Mouse (Mus musculus): ENCODE data around the gene Ccdc22. TPM values are rescaled to one million over a fixed set of nuclear protein-coding genes. Genes with fewer than 3 reads are reported as not detected.

Gene Ccdc22
- polyA plus RNA-seq, 1 experiment: 37.0 TPM

DNA sequence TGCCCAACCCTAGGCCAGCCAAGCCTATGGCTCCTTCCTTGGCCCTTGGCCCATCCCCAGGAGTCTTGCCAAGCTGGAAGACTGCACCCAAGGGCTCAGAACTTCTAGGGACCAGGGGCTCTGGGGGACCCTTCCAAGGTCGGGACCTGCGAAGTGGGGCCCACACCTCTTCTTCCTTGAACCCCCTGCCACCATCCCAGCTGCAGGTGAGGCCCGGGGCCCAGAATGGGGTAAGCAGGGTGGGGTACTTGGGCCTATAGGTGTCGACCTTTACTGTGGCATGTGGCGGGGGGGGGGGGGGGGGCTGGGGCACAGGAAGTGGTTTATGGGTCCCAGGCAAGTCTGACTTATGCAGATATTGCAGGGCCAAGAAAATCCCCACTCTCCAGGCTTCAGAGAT is 19.0 kb downstream of the Ccdc22 start:
- TF ChIP-seq POLR2A (IDR thresholded peaks at IDR 0.05; ENCODE audit: borderline replicate concordance, control insufficient read depth, low read depth, low read length): no peak
- no peak for TF ChIP-seq CTCF (IDR thresholded peaks at IDR 0.05; ENCODE audit: control insufficient read depth, insufficient read depth, low read length)
- H3K4me1 ChIP-seq (ENCODE audit: control insufficient read depth, insufficient read depth, low read length): no peaks in the 10 kb centered on the region
- WGBS: 54% methylated on average over 5 of the region's 5 CpGs
- no peak overlapping the region for H3K4me3 ChIP-seq (replicated peaks; ENCODE audit: control insufficient read depth, low read depth, low read length)
- H3K27ac ChIP-seq (ENCODE audit: control insufficient read depth, insufficient read depth, low read depth, low read length, poor library complexity): no peak overlapping the region

DNA sequence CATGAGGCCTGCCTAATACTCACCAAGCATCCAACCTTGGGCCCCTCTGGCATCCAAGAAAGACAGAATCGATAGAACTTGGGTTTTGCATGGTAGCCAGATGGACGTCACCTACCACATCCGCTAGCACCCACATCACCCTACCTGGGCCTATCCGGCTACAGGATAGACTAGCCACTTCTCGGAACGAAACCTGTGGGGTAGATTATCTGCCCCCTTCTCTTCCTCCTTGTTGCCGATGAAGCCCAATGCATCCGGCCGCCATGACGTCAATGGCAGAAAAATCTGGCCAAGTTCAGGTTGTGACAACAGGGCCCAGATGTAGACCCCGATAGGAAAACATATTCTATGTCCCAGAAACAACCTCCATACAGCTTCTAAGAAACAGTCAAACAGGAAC is 21.4 kb downstream of the Ccdc22 start:
- Histone ChIP-seq H3K4me1 (ENCODE audit: control insufficient read depth, insufficient read depth, low read length) (no peaks in the 10 kb centered on the region), H3K27ac (ENCODE audit: control insufficient read depth, insufficient read depth, low read depth, low read length, poor library complexity) (no peak overlapping the region), H3K4me3 (replicated peaks; ENCODE audit: control insufficient read depth, low read depth, low read length) (no peak overlapping the region)
- TF ChIP-seq POLR2A (IDR thresholded peaks at IDR 0.05; ENCODE audit: borderline replicate concordance, control insufficient read depth, low read depth, low read length) (no peak), CTCF (IDR thresholded peaks at IDR 0.05; ENCODE audit: control insufficient read depth, insufficient read depth, low read length) (no peak)
- WGBS: 94% methylated on average over 11 of the region's 11 CpGs

DNA sequence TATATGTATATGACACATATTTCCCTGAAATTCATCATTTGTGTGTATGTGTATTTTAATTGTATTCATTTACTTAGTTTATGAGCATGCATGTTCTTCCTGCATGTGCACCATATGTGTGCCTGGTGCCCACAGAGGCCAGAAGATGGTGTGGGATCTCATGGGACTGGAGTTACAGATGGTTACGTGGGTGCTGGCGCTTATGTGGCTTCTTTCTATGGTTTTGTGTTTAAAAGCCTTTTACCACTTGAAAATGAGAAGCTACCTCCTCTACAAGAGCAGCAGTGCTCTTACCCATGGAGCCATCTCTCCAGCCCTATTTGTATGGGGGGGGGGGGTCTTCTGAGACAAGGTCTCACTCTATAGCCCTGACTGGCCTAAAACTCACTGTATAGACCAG is 24.2 kb downstream of the Ccdc22 start:
- 93% methylated on average over 2 of the region's 2 CpGs for WGBS
- Histone ChIP-seq H3K4me3 (replicated peaks; ENCODE audit: control insufficient read depth, low read depth, low read length) (no peak overlapping the region), H3K27ac (ENCODE audit: control insufficient read depth, insufficient read depth, low read depth, low read length, poor library complexity) (no peak overlapping the region), H3K4me1 (ENCODE audit: control insufficient read depth, insufficient read depth, low read length) (no peaks in the 10 kb centered on the region; the same call in 1 of the 2 replicates)
- TF ChIP-seq POLR2A (IDR thresholded peaks at IDR 0.05; ENCODE audit: borderline replicate concordance, control insufficient read depth, low read depth, low read length) (no peak), CTCF (IDR thresholded peaks at IDR 0.05; ENCODE audit: control insufficient read depth, insufficient read depth, low read length) (no peak)

DNA sequence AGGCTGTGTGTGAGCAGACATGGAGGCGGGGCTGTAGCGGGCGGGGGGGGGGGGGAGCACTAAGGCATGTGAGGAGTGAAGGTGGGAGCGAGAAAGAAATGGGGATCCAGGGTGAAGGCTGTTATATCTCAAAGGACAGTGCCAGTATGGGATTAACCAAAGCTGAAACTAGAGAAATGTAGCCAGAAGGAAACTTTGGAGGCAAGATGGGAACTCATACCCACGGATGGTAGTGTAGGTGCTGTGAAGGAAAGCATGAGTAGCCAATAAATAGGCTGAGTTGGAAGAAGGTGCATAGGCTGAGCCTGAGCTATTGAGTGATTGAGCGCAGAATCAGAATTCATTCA is 30.5 kb downstream of the Ccdc22 start:
- Histone ChIP-seq H3K27ac (ENCODE audit: control insufficient read depth, insufficient read depth, low read depth, low read length, poor library complexity) (no peak overlapping the region), H3K4me1 (ENCODE audit: control insufficient read depth, insufficient read depth, low read length) (no peaks in the 10 kb centered on the region; the same call in none of the 2 replicates), H3K4me3 (replicated peaks; ENCODE audit: control insufficient read depth, low read depth, low read length) (peak overlapping the region; percentile 75)
- no peak for TF ChIP-seq CTCF (IDR thresholded peaks at IDR 0.05; ENCODE audit: control insufficient read depth, insufficient read depth, low read length)
- no peak for TF ChIP-seq POLR2A (IDR thresholded peaks at IDR 0.05; ENCODE audit: borderline replicate concordance, control insufficient read depth, low read depth, low read length)
- 25% methylated on average over 6 of the region's 6 CpGs for WGBS

DNA sequence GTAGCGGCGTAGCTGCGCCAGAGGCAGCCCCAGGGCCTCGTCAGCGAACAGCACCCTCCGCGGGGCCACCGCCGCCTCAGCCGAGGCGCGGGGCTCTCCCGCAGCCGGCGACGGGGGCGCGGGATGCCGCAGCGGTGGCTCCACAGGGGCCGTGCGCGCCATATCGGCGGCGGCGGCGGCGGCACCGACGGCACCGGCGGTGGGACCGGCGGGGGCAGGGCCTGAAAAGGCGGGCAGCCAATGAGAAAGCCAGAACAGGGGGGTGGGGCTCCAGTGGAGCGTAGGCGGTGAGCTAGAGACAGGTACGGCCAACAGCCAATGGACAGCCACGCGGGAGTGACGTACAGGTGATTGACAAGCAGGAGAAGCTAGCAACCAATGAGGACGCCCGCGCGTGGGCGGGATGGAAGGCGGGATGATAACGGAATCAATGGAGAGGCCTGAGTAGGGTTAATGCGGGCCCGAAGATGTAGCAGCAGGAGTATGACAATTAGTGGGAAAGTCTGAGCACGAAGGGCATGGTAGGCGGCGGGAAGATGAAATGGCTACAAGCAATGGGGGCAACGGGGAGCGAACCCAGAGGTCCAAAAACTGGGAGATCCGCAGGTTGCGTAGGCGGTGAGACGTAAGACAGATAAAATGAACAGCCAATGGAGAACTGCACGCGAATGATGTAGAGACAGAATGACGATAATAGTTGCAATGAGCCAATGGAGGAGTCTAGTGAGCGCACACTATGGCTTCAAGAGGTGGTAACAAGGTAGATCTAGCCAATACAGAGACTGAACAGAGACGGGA is 31.0 kb downstream of the Ccdc22 start, which contains the start of gene Ppp1r3f:
TSS of gene Ppp1r3f (minus strand) at position 197 of the 798 bp plus-strand sequence.
- H3K4me1 ChIP-seq (ENCODE audit: control insufficient read depth, insufficient read depth, low read length): no peaks in the 10 kb centered on the region; the same call in none of the 2 replicates
- 19% methylated on average over 64 of the region's 65 CpGs for WGBS
- H3K4me3 ChIP-seq (replicated peaks; ENCODE audit: control insufficient read depth, low read depth, low read length): peak within 1 kb of the TSS; percentile 81
- TF ChIP-seq POLR2A (IDR thresholded peaks at IDR 0.05; ENCODE audit: borderline replicate concordance, control insufficient read depth, low read depth, low read length) (peak; percentile 6; the same call in 1 of the 2 replicates), CTCF (IDR thresholded peaks at IDR 0.05; ENCODE audit: control insufficient read depth, insufficient read depth, low read length) (no peak)
- peak within 1 kb of the TSS; percentile 94 for H3K27ac ChIP-seq (ENCODE audit: control insufficient read depth, insufficient read depth, low read depth, low read length, poor library complexity)

DNA sequence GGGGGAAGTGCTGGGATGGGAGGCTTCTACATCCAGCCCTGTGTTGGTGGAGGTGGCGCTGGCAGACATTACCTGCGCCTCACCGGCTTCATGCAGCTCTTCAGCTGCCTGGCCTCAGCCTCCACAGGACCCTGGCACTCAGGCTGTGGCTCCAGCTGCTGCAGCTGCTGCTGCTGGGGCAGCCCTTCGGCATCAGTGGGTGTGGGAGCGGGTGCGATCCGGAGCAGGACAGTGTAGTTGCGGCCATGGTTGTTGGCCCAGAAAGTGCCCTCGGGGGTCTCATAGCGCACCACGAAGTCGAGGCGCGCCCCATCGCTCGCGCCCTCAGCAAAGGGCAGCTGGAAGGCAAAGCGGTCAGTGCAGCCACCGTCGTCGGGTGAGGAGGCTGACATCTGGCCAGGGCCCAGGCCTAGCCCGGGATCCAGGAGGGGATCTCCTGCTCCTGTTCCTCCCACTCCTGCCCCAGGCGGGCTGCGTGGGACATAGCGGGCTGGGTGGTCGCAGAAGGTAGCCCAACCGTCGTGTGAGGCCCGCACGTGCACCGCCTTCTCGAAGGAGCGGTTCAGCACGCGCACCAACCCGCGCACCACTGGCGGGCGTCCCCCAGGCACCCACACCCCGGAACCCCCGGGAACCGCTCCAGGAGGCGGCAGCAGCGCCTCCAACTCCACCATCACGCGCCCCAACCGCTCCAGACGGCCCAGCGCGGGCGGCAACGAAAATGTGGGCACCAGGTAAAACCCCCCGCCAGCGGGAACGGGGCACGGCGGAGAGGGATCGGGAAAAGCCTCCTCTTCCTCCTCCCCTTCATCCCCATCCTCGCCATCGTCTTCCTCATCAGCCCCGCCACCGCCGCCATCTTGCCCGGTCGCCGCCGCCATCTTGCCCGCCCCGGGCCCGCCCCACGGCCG is 31.9 kb downstream of the Ccdc22 start, which contains the start of gene Foxp3:
TSS of gene Foxp3 (plus strand) at position 469 of the 911 bp plus-strand sequence.
- 38% methylated on average over 70 of the region's 72 CpGs for WGBS
- peak within 1 kb of the TSS; percentile 94 for H3K27ac ChIP-seq (ENCODE audit: control insufficient read depth, insufficient read depth, low read depth, low read length, poor library complexity)
- no peak for TF ChIP-seq CTCF (IDR thresholded peaks at IDR 0.05; ENCODE audit: control insufficient read depth, insufficient read depth, low read length)
- TF ChIP-seq POLR2A (IDR thresholded peaks at IDR 0.05; ENCODE audit: borderline replicate concordance, control insufficient read depth, low read depth, low read length): peak; percentile 31; the same call in 1 of the 2 replicates
- no peaks in the 10 kb centered on the region; the same call in none of the 2 replicates for H3K4me1 ChIP-seq (ENCODE audit: control insufficient read depth, insufficient read depth, low read length)
- H3K4me3 ChIP-seq (replicated peaks; ENCODE audit: control insufficient read depth, low read depth, low read length): peak within 1 kb of the TSS; percentile 81

DNA sequence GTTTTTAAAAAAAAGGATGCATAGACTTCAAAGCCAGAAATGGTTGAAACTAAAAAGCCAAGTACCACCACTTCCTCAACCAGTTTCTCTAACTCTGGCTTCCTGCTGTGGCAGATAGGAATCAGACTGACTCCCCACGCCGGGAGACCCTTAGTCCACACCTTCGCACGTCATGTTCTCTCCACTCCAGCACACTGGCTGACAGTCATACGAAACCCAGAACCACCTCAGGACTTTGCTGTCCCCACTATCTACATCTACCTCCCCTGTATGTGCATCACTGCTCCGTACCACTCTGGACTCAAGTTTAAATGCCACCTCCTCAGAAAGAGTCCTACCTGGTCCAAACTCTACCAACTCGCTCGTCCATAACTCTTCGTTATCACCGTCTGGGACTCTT is 32.9 kb downstream of the Ccdc22 start:
- Histone ChIP-seq H3K4me1 (ENCODE audit: control insufficient read depth, insufficient read depth, low read length) (no peaks in the 10 kb centered on the region; the same call in none of the 2 replicates), H3K4me3 (replicated peaks; ENCODE audit: control insufficient read depth, low read depth, low read length) (no peak overlapping the region), H3K27ac (ENCODE audit: control insufficient read depth, insufficient read depth, low read depth, low read length, poor library complexity) (no peak overlapping the region)
- no peak for TF ChIP-seq POLR2A (IDR thresholded peaks at IDR 0.05; ENCODE audit: borderline replicate concordance, control insufficient read depth, low read depth, low read length)
- TF ChIP-seq CTCF (IDR thresholded peaks at IDR 0.05; ENCODE audit: control insufficient read depth, insufficient read depth, low read length): no peak
- 55% methylated on average over 10 of the region's 10 CpGs for WGBS
